Mouse (Mus musculus) urinary bladder, adult 2 months (tissue): ENCODE results near the gene Cep112. TPM values are rescaled to one million over a fixed set of nuclear protein-coding genes. Genes with fewer than 3 reads are reported as not detected.

Experiments used
- DNase-seq: peaks from one replicate; pipeline ENCODE4 v3.0.0; 2022; ENCODE audit warnings: low spot score
- polyA plus RNA-seq: library from polyadenylated mRNA; depleted of rRNA; stranded (reverse); fragments of >200 nt; gene quantifications from 2 replicates; pipeline ENCODE4 v1.2.3, GENCODE M21; 2012; rRNA removed

Cep112 gene
- polyA plus RNA-seq, result 2.9 and 4.0 TPM in 2 replicates

GRCm38 (mm10) chr11:108424889-108425591, at the start of gene Cep112:
Gene Cep112 (plus strand): TSS chr11:108425192.
- peak; percentile 77 for DNase-seq

- DNase-seq, result no peak
Measured at GRCm38 (mm10) chr11:108376815-108377214, 48.2 kb upstream of the Cep112 start.

- peak; percentile 41 for DNase-seq
Measured at GRCm38 (mm10) chr11:108377680-108378362, 47.2 kb upstream of the Cep112 start.

GRCm38 (mm10) chr11:108378363-108378751, 46.6 kb upstream of the Cep112 start:
- DNase-seq, result no peak

GRCm38 (mm10) chr11:108382664-108383063, 42.3 kb upstream of the Cep112 start:
- DNase-seq, result no peak

GRCm38 (mm10) chr11:108384920-108385665, 39.9 kb upstream of the Cep112 start:
- no peak for DNase-seq

- DNase-seq, result no peak
Measured at GRCm38 (mm10) chr11:108385666-108386024, 39.3 kb upstream of the Cep112 start.

GRCm38 (mm10) chr11:108395061-108395460, 29.9 kb upstream of the Cep112 start:
- DNase-seq, result no peak

- DNase-seq, result no peak
Measured at GRCm38 (mm10) chr11:108396076-108396829, 28.7 kb upstream of the Cep112 start.

GRCm38 (mm10) chr11:108409876-108410644, 14.9 kb upstream of the Cep112 start:
- DNase-seq, result no peak

- no peak for DNase-seq
Measured at GRCm38 (mm10) chr11:108416360-108416759, 8.6 kb upstream of the Cep112 start.

- DNase-seq, result no peak
Measured at GRCm38 (mm10) chr11:108418540-108418939, 6.5 kb upstream of the Cep112 start.

GRCm38 (mm10) chr11:108419242-108419641, 5.8 kb upstream of the Cep112 start:
- no peak for DNase-seq

- no peak for DNase-seq
Measured at GRCm38 (mm10) chr11:108420751-108421150, 4.2 kb upstream of the Cep112 start.

- no peak for DNase-seq
Measured at GRCm38 (mm10) chr11:108423221-108423620, 1.8 kb upstream of the Cep112 start.

- no peak for DNase-seq
Measured at GRCm38 (mm10) chr11:108424111-108424510, 881 bp upstream of the Cep112 start.

- DNase-seq, result no peak
Measured at GRCm38 (mm10) chr11:108425592-108425921, 565 bp downstream of the Cep112 start.

GRCm38 (mm10) chr11:108426086-108426485, 1.1 kb downstream of the Cep112 start:
- DNase-seq, result no peak

- DNase-seq, result no peak
Measured at GRCm38 (mm10) chr11:108427191-108427590, 2.2 kb downstream of the Cep112 start.

GRCm38 (mm10) chr11:108429076-108429475, 4.1 kb downstream of the Cep112 start:
- no peak for DNase-seq

GRCm38 (mm10) chr11:108443893-108444563, 19.0 kb downstream of the Cep112 start:
- no peak for DNase-seq
